Mouse (Mus musculus) neural tube, embryonic 14.5 days (tissue): ENCODE results near the gene Bnip2. TPM values are rescaled to one million over a fixed set of nuclear protein-coding genes. Genes with fewer than 3 reads are reported as not detected.

ENCODE experiments used
- ATAC-seq: fragments of 200-750 bp; cut with Nextera tagmentation; 2 replicates; pipeline ENCODE4 v1.8.0; 2017; ENCODE audit warnings: low read depth, mild to moderate bottlenecking, moderate TSS enrichment, moderate library complexity
- H3K27ac ChIP-seq: fragments of 300-500 bp; sonication (generic); 2 replicates; pipeline ENCODE4 v1.5.1; 2014; ENCODE audit warnings: low read depth, mild to moderate bottlenecking, control low read depth, low read length, moderate library complexity, mixed read lengths
- H3K27me3 ChIP-seq: fragments of 300-500 bp; sonication (generic); 2 replicates; pipeline ENCODE4 v1.6.1; 2014; ENCODE audit warnings: low read length; ENCODE audit not compliant: control insufficient read depth, insufficient read depth
- H3K36me3 ChIP-seq: fragments of 300-500 bp; sonication (generic); 2 replicates; pipeline ENCODE4 v1.6.1; 2014; ENCODE audit warnings: low read length, mixed read lengths; ENCODE audit not compliant: control insufficient read depth, insufficient read depth
- H3K4me1 ChIP-seq: fragments of 300-500 bp; sonication (generic); 2 replicates; pipeline ENCODE4 v1.6.1; 2014; ENCODE audit warnings: low read length; ENCODE audit not compliant: control insufficient read depth, insufficient read depth
- H3K4me2 ChIP-seq: fragments of 300-500 bp; sonication (generic); 2 replicates; pipeline ENCODE4 v1.6.1; 2014; ENCODE audit warnings: mild to moderate bottlenecking, low read depth, low read length, control low read depth
- H3K4me3 ChIP-seq: fragments of 300-500 bp; sonication (generic); 2 replicates; pipeline ENCODE4 v1.5.1; 2014; ENCODE audit warnings: low read depth, low read length, control low read depth, mixed read lengths
- H3K9ac ChIP-seq: fragments of 300-500 bp; sonication (generic); replicated peaks from 2 replicates; pipeline ENCODE4 v1.6.1; 2014; ENCODE audit warnings: low read depth, mild to moderate bottlenecking, control low read depth, low read length, mixed read lengths
- H3K9me3 ChIP-seq: fragments of 300-500 bp; sonication (generic); 2 replicates; pipeline ENCODE4 v1.6.1; 2016; ENCODE audit warnings: low read length; ENCODE audit not compliant: control insufficient read depth
- whole genome bisulfite sequencing: fragments of 180-500 bp; shearing (Covaris S2); extraction: QIAGEN DNeasy Blood & Tissue Kit; methylation state at CpG from one replicate; pipeline ENCODE4 v1.1.7; 2014; 5-methylcytosine and 5-hydroxymethylcytosine counted together
- polyA plus RNA-seq: library from polyadenylated mRNA; unstranded; fragments of >200 nt; fragmentation: Nextera tagmentation; extraction: Ambion mirVana; gene quantifications from 2 replicates; pipeline ENCODE4 v1.2.1, GENCODE M21; 2014

Gene Bnip2
- polyA plus RNA-seq, 1 experiment from 2014 or later = 57.4 TPM

- no peaks in the 10 kb centered on the region for H3K36me3 ChIP-seq
- no peak for ATAC-seq
- 66% methylated on average over 6 of the region's 6 CpGs for WGBS
Measured at GRCm38 (mm10) chr9:70048751-70049415, 59.6 kb downstream of the Bnip2 start.

GRCm38 (mm10) chr9:70049416-70049783 is 60.1 kb downstream of the Bnip2 start:
- Histone ChIP-seq H3K9ac (no peak overlapping the region), H3K9me3 (no peaks in the 10 kb centered on the region), H3K27ac (no peak overlapping the region), H3K4me2 (no peak overlapping the region), H3K36me3 (no peaks in the 10 kb centered on the region), H3K27me3 (no peaks in the 10 kb centered on the region), H3K4me1 (no peaks in the 10 kb centered on the region), H3K4me3 (no peak overlapping the region)
- ATAC-seq = no peak
- 40% methylated on average over 3 of the region's 3 CpGs for WGBS

More at GRCm38 (mm10) chr9:70048751-70049415, 59.6 kb downstream of the Bnip2 start:
- no peaks in the 10 kb centered on the region for H3K27me3 ChIP-seq
- H3K27ac ChIP-seq = no peak overlapping the region
- no peak overlapping the region for H3K9ac ChIP-seq
- no peaks in the 10 kb centered on the region for H3K4me1 ChIP-seq
- H3K9me3 ChIP-seq = no peaks in the 10 kb centered on the region
- H3K4me3 ChIP-seq = no peak overlapping the region
- no peak overlapping the region for H3K4me2 ChIP-seq

GRCm38 (mm10) chr9:70049839-70050238 is 60.6 kb downstream of the Bnip2 start:
- H3K4me3 ChIP-seq = no peak overlapping the region
- no peak for ATAC-seq
- WGBS = 63% methylated on average over 8 of the region's 8 CpGs

GRCm38 (mm10) chr9:70052730-70053129 is 63.5 kb downstream of the Bnip2 start:
- H3K4me2 ChIP-seq = no peak overlapping the region
- WGBS = 49% methylated on average over 3 of the region's 3 CpGs

More at GRCm38 (mm10) chr9:70049839-70050238, 60.6 kb downstream of the Bnip2 start:
- H3K9me3 ChIP-seq = no peaks in the 10 kb centered on the region
- H3K4me2 ChIP-seq = no peak overlapping the region
- H3K27ac ChIP-seq = no peak overlapping the region
- H3K27me3 ChIP-seq = no peaks in the 10 kb centered on the region
- H3K4me1 ChIP-seq = no peaks in the 10 kb centered on the region
- no peak overlapping the region for H3K9ac ChIP-seq
- H3K36me3 ChIP-seq = no peaks in the 10 kb centered on the region

GRCm38 (mm10) chr9:70053411-70053810 is 64.1 kb downstream of the Bnip2 start:
- no peak for ATAC-seq
- Histone ChIP-seq H3K27ac (no peak overlapping the region), H3K4me2 (no peak overlapping the region), H3K4me3 (no peak overlapping the region), H3K9ac (no peak overlapping the region), H3K9me3 (no peaks in the 10 kb centered on the region), H3K36me3 (no peaks in the 10 kb centered on the region), H3K27me3 (no peaks in the 10 kb centered on the region), H3K4me1 (no peaks in the 10 kb centered on the region)
- 36% methylated on average over 3 of the region's 3 CpGs for WGBS

More at GRCm38 (mm10) chr9:70052730-70053129, 63.5 kb downstream of the Bnip2 start:
- Histone ChIP-seq H3K4me3 (no peak overlapping the region), H3K27ac (no peak overlapping the region), H3K9ac (no peak overlapping the region), H3K9me3 (no peaks in the 10 kb centered on the region), H3K27me3 (no peaks in the 10 kb centered on the region), H3K4me1 (no peaks in the 10 kb centered on the region), H3K36me3 (no peaks in the 10 kb centered on the region)
- no peak for ATAC-seq

Other genes starting within 250 kb of the Bnip2 start
- gene Foxb1, start 228.5 kb upstream of the Bnip2 start, polyA plus RNA-seq = 4.1 and 4.7 TPM in 2 replicates
- gene Gtf2a2, start 23.1 kb downstream of the Bnip2 start, polyA plus RNA-seq = 229 and 238 TPM in 2 replicates
- gene Gcnt3, start 48.6 kb downstream of the Bnip2 start, polyA plus RNA-seq = not detected in 2 replicates
- gene Fam81a, start 153.1 kb downstream of the Bnip2 start, polyA plus RNA-seq = 7.9 and 8.7 TPM in 2 replicates
- 3.6 and 6.4 TPM in 2 replicates for gene Myo1e, start 217.9 kb downstream of the Bnip2 start, polyA plus RNA-seq